Mouse (Mus musculus) MEL (cell line): ENCODE results near the gene Setd5.

Source experiments
- CHD1 ChIP-seq: IDR thresholded peaks from 2 replicates; pipeline ENCODE4 v1.6.1; 2012; ENCODE audit warnings: low read depth, mild to moderate bottlenecking, inconsistent platforms, low read length, improper control_type of control experiment
- CTCF ChIP-seq, 3 experiments: IDR thresholded peaks in 2 of 3; conservative IDR thresholded peaks in 1 of 3; 2 replicates each; pipeline ENCODE4 v1.5.1; 2011 to 2012; ENCODE audit warnings: low read length in 3 of 3, low read depth in 2 of 3, mild to moderate bottlenecking in 2 of 3, improper control_type of control experiment in 1 of 3, inconsistent platforms in 1 of 3, mixed read lengths in 1 of 3, moderate library complexity in 1 of 3; ENCODE audit not compliant: control insufficient read depth in 1 of 3, insufficient read depth in 1 of 3, poor library complexity in 1 of 3, severe bottlenecking in 1 of 3
- EP300 ChIP-seq, 2 experiments: IDR thresholded peaks; 2 replicates each; pipeline ENCODE4 v1.6.1; 2011; ENCODE audit warnings: improper control_type of control experiment in 2 of 2, low read length in 2 of 2, low read depth in 1 of 2, mild to moderate bottlenecking in 1 of 2
- ETS1 ChIP-seq: IDR thresholded peaks from 2 replicates; pipeline ENCODE4 v1.6.1; 2012; ENCODE audit warnings: low read depth, mild to moderate bottlenecking, inconsistent platforms, low read length, improper control_type of control experiment, moderate library complexity
- GATA1 ChIP-seq: IDR thresholded peaks from 2 replicates; pipeline ENCODE4 v1.6.1; 2011; ENCODE audit warnings: low read depth, low read length, improper control_type of control experiment
- MAX ChIP-seq: IDR thresholded peaks from 2 replicates; pipeline ENCODE4 v1.6.1; 2011; ENCODE audit warnings: low read length, improper control_type of control experiment
- NELFE ChIP-seq: IDR thresholded peaks from 2 replicates; pipeline ENCODE4 v1.6.1; 2011; ENCODE audit warnings: low read depth, low read length, improper control_type of control experiment
- POLR2AphosphoS2 ChIP-seq: IDR thresholded peaks from 2 replicates; pipeline ENCODE4 v1.6.1; 2011; ENCODE audit warnings: low read length, improper control_type of control experiment
- TCF12 ChIP-seq: IDR thresholded peaks from 2 replicates; pipeline ENCODE4 v1.6.1; 2014; ENCODE audit warnings: low read depth, mild to moderate bottlenecking, inconsistent platforms, low read length, improper control_type of control experiment, moderate library complexity

GRCm38 (mm10) chr6:113076012-113076685, 1.0 kb upstream of the Setd5 start:
- peak in 1 of 3 experiments; percentile 14; a peak in 1 of 6 replicates for TF ChIP-seq CTCF (IDR thresholded peaks at IDR 0.05 in 2 of 3, conservative IDR thresholded peaks at IDR 0.05 in 1 of 3; ENCODE audit: control insufficient read depth in 1 of 3, insufficient read depth in 1 of 3, low read depth in 2 of 3, low read length in 3 of 3, poor library complexity in 1 of 3, severe bottlenecking in 1 of 3)
- peak; percentile 82 for TF ChIP-seq NELFE
- peak; percentile 88 for TF ChIP-seq MAX
- TF ChIP-seq ETS1: peak; percentile 80
- TF ChIP-seq TCF12: peak; percentile 60; the same call in 1 of the 2 replicates
- TF ChIP-seq POLR2AphosphoS2: peak; percentile 80
- no peak; the same call in 1 of the 2 replicates for TF ChIP-seq CHD1
- TF ChIP-seq GATA1: peak; percentile 81
- TF ChIP-seq EP300 (IDR thresholded peaks at IDR 0.05; ENCODE audit: low read depth in 1 of 2, low read length in 2 of 2): peak in 1 of 2 experiments; percentile 75; a peak in 2 of 4 replicates
